ENCODE assay signal across 14 mouse cellular contexts in genomic region chr5:111266658-111267057, GRCm38 (mm10).
A peak's percentile ranks its signal among the peaks of the same experiment; 100 is the strongest.
DNase-seq lines count a peak whose midpoint lies in the region; ATAC-seq and TF ChIP-seq lines count a peak whose summit lies in the region.
"Had no signal": no experiment of that assay in that cellular context is flagged by ENCODE, and none has a peak within 500 bp of the region (broad histone marks: within the 10 kb centered on the region; RNA-seq: fewer than 3 reads in every experiment).

No protein-coding gene starts in this region.

- no peak overlapping the region for H3K4me2 ChIP-seq in heart, embryonic 15.5 days
- no peak overlapping the region for H3K4me2 ChIP-seq in lung, embryonic 16.5 days (ENCODE audit: low read depth, low read length)
- H3K4me2 ChIP-seq: liver, embryonic 12.5 days had no signal

- H3K9ac ChIP-seq in heart, embryonic 15.5 days, result no peak overlapping the region
- H3K9ac ChIP-seq in lung, embryonic 16.5 days (ENCODE audit: low read length), result no peak overlapping the region
- H3K9ac ChIP-seq: liver, embryonic 12.5 days had no signal

- peaks cover 11% of the 10 kb centered on the region; the same call in 1 of the 2 replicates for H3K36me3 ChIP-seq in heart, embryonic 15.5 days
- no peaks in the 10 kb centered on the region for H3K36me3 ChIP-seq in lung, embryonic 16.5 days (ENCODE audit: control insufficient read depth, insufficient read depth, low read length)

- no peak for TF ChIP-seq CTCF in layer of hippocampus, adult 2 months (conservative IDR thresholded peaks at IDR 0.05)

- ATAC-seq in heart, embryonic 15.5 days (replicated peaks; ENCODE audit: insufficient number of reproducible peaks, insufficient read depth, low FRiP score, low read depth), result no peak
- ATAC-seq in lung, embryonic 16.5 days (ENCODE audit: low read depth), result no peak
- peak; percentile 2; the same call in 1 of the 2 replicates for ATAC-seq in megakaryocyte progenitor cell, adult 5-6 weeks (replicated peaks; ENCODE audit: poor library complexity)
- ATAC-seq: CD4-positive, CD25-positive, alpha-beta regulatory T cell, adult 4 months; liver, embryonic 12.5 days had no signal

- peaks cover 44% of the 10 kb centered on the region for H3K4me1 ChIP-seq in heart, embryonic 15.5 days (replicated peaks)
- peaks cover 25% of the 10 kb centered on the region for H3K4me1 ChIP-seq in lung, embryonic 16.5 days (replicated peaks; ENCODE audit: control insufficient read depth, insufficient read depth, low read length)

- no peaks in the 10 kb centered on the region for H3K27me3 ChIP-seq in heart, embryonic 15.5 days
- no peaks in the 10 kb centered on the region for H3K27me3 ChIP-seq in lung, embryonic 16.5 days (ENCODE audit: control insufficient read depth, insufficient read depth, low read depth, low read length)
- H3K27me3 ChIP-seq: liver, embryonic 12.5 days had no signal

- WGBS in heart, embryonic 15.5 days, result 87% methylated on average over 5 of the region's 5 CpGs
- 83% methylated on average over 5 of the region's 5 CpGs for WGBS in lung, embryonic 16.5 days

- no peaks in the 10 kb centered on the region; the same call in 1 of the 2 replicates for H3K9me3 ChIP-seq in heart, embryonic 15.5 days (replicated peaks)
- H3K9me3 ChIP-seq in lung, embryonic 16.5 days (ENCODE audit: control insufficient read depth, low read length), result peaks cover 7% of the 10 kb centered on the region
- H3K9me3 ChIP-seq: liver, embryonic 12.5 days had no signal

- no peak for DNase-seq in heart, adult 11 months
- no peak for DNase-seq in layer of hippocampus, adult 2 months (ENCODE audit: low spot score in 2 of 2)
- DNase-seq in layer of hippocampus, postnatal 25 days (ENCODE audit: extremely low spot score in 1 of 2, low spot score in 1 of 2), result no peak
- DNase-seq in frontal cortex, adult 2 months (ENCODE audit: extremely low spot score in 1 of 2, low spot score in 1 of 2), result no peak
- DNase-seq: adrenal gland, postnatal 25 days; cerebellum, postnatal 14 days had no signal

- H3K27ac ChIP-seq in heart, embryonic 15.5 days, result peak overlapping the region; percentile 70
- H3K27ac ChIP-seq in layer of hippocampus, adult 2 months, result peak overlapping the region; percentile 21
- peak overlapping the region; percentile 89 for H3K27ac ChIP-seq in lung, embryonic 16.5 days (ENCODE audit: low read length)
- H3K27ac ChIP-seq: embryonic facial prominence, embryonic 10.5 days; liver, embryonic 12.5 days; midbrain, embryonic 10.5 days had no signal

- no peak overlapping the region for H3K4me3 ChIP-seq in heart, embryonic 15.5 days
- H3K4me3 ChIP-seq in layer of hippocampus, adult 2 months, result no peak overlapping the region
- H3K4me3 ChIP-seq in lung, embryonic 16.5 days (ENCODE audit: low read length), result no peak overlapping the region
- H3K4me3 ChIP-seq: embryonic facial prominence, embryonic 10.5 days; liver, embryonic 12.5 days; midbrain, embryonic 10.5 days; myocyte had no signal

Comparison
In these comparisons a context has a peak if more than half of its experiments do, and no peak if none do; other contexts are left out.
1. H3K27ac ChIP-seq: peak in every context shown above with its lines; median percentile 89 in lung, embryonic 16.5 days; 70 in heart, embryonic 15.5 days; 21 in layer of hippocampus, adult 2 months.